Mouse (Mus musculus) erythroblast, embryonic 14.5 days (primary cell): ENCODE measurements at regions not wholly inside any gene's neighbourhood (a gene's known extent, or its start where the extent isn't known, plus 50 kb on each side); places are given as distances from the start of the nearest gene placed in this dataset.

Experiments used
- H3K27me3 ChIP-seq: 2 replicates; pipeline ENCODE4 v1.6.1; 2012; ENCODE audit warnings: inconsistent platforms; ENCODE audit not compliant: control insufficient read depth
- H3K36me3 ChIP-seq: 2 replicates; pipeline ENCODE4 v1.6.1; 2012; ENCODE audit warnings: mild to moderate bottlenecking, inconsistent platforms; ENCODE audit not compliant: control insufficient read depth
- H3K4me1 ChIP-seq: 2 replicates; pipeline ENCODE4 v1.6.1; 2012; ENCODE audit warnings: inconsistent platforms; ENCODE audit not compliant: control insufficient read depth
- H3K4me3 ChIP-seq: replicated peaks from 2 replicates; pipeline ENCODE3; 2012; ENCODE audit warnings: moderate library complexity, mild to moderate bottlenecking, inconsistent platforms
- H3K9me3 ChIP-seq: 2 replicates; pipeline ENCODE4 v1.6.1; 2012; ENCODE audit warnings: low read length, inconsistent platforms, mixed read lengths; ENCODE audit not compliant: control insufficient read depth
- GATA1 ChIP-seq: IDR thresholded peaks from 2 replicates; pipeline ENCODE4 v1.6.1; 2012; ENCODE audit warnings: low read length, inconsistent platforms, mixed read lengths
- TAL1 ChIP-seq: IDR thresholded peaks from 3 replicates; pipeline ENCODE4 v1.6.1; 2012; ENCODE audit warnings: low read length, inconsistent platforms, mixed read lengths

DNA sequence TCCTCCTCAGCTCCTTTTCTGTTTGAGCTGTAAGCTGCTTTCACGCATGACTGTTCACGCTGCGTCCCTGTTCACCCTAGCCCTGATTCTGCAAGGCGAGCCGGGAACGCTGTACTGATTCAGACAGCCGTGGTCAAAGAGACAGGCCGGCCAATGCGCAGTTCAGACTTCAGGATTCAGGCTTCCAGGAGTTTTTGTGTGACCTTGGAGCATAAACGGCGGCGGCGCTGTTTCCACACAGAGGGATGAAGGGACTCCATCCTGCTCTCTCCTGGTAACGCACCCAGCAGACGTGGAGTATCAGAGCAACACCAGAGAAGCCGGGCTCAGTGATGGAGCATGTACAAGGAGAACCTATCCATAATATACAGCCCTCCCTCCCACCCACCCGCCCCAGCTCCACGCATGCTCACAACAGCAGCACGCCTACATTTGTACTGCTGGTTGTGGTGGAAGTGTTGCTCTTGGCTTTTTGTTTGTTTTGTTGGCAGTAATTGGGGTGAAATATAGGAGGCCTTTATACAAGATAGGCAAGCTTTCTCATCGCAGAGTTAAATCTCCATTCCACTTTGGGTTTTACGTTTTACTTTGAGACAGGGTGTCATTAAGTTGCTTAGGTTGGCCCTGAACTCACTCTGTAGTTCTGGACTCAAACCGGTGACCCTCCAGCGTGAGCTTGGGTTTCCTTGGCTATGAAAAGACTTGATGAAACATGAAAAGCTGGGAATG lies 98.6 kb upstream of the Cpsf6 start:
- no peak for TF ChIP-seq TAL1
- TF ChIP-seq GATA1: no peak
- peaks cover 7% of the 10 kb centered on the region for H3K9me3 ChIP-seq
- H3K27me3 ChIP-seq: no peaks in the 10 kb centered on the region
- H3K4me1 ChIP-seq: no peaks in the 10 kb centered on the region
- no peaks in the 10 kb centered on the region for H3K36me3 ChIP-seq
- no peak overlapping the region for H3K4me3 ChIP-seq

DNA sequence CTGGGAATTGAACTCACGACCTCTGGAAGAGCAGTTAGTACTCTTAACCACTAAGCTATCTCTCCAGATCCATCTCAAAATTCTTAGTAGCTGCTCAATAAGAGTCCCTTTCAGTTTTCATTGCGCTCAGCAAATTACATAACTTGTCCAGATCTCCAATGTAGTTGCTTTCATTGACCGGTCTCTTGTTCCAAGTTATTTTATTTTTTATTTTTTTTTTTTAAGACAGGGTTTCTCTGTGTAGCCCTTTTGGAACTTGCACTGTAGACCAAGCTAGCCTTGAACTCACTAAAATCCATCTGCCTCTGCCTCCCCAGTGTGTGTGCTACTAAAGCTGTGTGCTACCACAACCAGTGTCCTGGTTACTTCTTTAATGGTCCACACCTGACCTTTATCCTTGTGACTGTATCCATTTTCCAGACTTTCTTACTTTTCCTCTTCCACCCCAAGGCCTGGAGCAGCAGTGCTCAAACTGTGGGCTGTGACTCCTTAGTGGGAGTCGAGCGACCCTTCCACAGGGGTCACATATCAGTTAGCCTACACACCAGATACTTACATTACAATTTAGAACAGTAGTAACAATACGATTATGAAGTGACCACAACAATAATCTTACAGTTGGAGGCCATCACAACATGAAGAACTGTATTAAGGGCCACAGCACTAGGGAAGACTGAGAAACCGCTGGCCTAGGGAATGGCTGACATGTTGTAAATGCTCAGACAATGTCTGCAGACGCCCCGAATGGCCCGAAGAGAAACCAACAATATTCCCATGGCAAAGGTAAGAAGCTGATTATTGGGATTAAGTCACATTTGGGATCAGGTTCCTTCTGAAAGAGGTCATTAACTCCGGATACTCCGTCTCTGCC lies 97.8 kb upstream of the Cpsf6 start:
- Histone ChIP-seq H3K9me3 (peaks cover 3% of the 10 kb centered on the region), H3K36me3 (no peaks in the 10 kb centered on the region), H3K4me1 (no peaks in the 10 kb centered on the region), H3K4me3 (no peak overlapping the region), H3K27me3 (no peaks in the 10 kb centered on the region)
- TF ChIP-seq GATA1 (no peak), TAL1 (no peak)

DNA sequence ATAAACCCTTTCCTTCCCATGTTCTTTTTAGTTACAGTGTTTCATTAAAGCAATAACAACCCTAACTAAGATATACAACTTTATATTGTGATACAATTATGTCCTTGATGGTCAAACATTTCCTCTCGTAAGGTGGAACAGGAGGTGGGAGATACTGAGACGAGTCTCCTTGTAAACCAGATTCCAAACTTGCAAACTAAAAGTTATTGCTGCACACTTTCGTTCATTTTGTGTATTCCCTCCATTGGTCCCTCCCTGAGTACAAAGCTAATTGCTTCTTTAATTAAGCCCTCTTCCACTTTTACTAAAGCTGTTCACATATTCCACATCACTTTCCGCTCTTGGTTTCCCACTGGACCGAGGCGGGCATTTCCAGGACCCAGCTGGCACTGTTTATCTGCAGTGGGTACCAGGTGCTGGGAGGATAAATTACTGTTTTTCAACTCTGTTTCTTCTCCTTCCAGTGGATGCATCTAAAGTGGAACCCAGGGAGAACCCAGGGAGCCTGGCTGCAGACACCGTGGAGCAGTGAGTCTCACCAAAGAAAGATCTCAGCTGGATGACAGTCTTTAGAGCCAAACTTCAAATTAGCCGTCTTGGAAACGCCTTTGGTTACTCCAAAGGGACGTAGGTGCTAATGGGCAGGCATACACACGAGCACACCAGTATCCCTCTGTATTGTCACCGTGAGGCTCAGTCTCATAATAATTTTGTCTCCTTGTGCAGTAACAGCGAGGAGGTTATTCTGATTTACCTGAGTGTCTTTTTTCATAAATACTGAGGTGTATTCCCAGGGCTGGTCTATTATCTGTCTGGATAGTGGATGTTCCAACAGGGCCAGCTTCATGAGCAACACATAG lies 95.5 kb upstream of the Cpsf6 start:
- Histone ChIP-seq H3K9me3 (peaks cover 3% of the 10 kb centered on the region), H3K36me3 (no peaks in the 10 kb centered on the region), H3K4me1 (no peaks in the 10 kb centered on the region), H3K4me3 (no peak overlapping the region), H3K27me3 (no peaks in the 10 kb centered on the region)
- TF ChIP-seq TAL1: no peak
- TF ChIP-seq GATA1: no peak

DNA sequence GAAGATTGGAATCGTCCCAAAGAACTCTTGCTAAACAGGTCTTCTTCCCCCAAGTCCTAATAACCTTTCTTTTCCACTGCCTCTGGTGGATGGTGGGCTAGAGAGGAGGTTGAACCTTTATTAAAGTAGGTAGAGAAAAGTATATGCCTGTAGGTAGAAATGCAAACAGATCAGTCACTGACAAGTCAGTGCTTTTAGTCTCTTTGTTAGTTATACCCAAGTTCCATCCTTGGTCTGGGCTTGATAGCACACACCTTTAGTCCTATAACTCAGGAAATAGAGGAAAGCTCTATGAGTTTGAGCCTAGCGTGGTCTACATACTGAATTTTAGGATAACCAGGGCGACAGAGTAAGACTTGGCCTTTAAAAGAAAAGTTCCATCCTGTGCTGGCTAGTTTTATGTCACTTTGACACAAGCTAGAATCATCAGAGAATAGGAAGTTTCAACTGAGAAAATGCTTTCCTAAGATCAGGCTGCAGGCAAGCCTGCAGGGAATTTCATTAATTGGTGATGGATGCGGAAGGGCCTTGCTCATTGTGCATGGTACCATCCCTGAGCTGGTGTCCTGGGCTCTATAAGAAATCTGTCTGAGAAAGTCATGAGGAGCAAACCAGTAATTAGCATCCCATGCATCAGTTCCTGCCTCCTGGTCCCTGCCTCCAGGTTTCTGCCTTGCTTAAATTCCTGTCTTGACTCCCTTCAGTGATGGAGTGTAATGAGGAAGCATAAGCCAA lies 94.7 kb upstream of the Cpsf6 start:
- peaks cover 3% of the 10 kb centered on the region for H3K9me3 ChIP-seq
- TF ChIP-seq TAL1 (no peak), GATA1 (no peak)
- no peak overlapping the region for H3K4me3 ChIP-seq
- H3K27me3 ChIP-seq: no peaks in the 10 kb centered on the region
- no peaks in the 10 kb centered on the region for H3K36me3 ChIP-seq
- H3K4me1 ChIP-seq: no peaks in the 10 kb centered on the region

DNA sequence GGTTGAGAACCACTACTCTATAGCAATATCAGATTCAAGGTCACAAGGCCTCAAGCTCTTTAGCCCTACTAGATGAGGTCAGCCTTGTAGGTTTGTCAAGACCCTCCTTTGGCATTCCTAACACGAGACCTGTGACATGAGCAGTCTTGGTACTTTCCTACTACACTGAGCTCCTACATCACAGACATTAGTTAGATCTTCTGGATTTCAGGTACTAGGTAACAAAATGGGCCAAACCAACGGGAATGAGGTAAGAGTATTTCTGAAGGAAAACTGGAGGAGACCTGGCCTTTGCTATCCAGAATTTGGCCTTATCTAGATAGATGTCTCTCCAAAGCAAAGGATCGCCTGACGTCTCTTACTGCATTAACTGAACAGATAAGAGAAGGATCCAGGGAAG lies 93.7 kb upstream of the Cpsf6 start:
- H3K4me1 ChIP-seq: no peaks in the 10 kb centered on the region
- no peaks in the 10 kb centered on the region for H3K36me3 ChIP-seq
- no peaks in the 10 kb centered on the region for H3K27me3 ChIP-seq
- peaks cover 3% of the 10 kb centered on the region for H3K9me3 ChIP-seq
- no peak overlapping the region for H3K4me3 ChIP-seq
- TF ChIP-seq TAL1 (no peak), GATA1 (no peak)

DNA sequence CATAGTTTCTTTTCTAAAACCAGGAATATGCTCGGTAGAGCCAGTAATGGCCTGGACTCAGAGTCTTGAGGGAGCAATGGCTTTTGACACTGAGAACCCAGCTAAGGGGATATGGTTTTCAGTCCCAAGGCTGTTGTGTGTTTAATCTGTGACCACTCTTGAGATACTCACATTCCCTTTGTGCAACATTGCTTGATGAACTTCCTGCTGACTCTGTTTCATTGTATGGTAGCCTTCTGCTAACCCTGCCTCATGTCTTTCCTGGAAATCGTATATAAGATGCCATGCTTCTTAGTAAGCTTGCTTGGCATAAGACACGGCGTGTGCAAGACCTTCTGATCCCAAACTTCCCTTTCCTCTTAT lies 92.7 kb upstream of the Cpsf6 start:
- Histone ChIP-seq H3K27me3 (no peaks in the 10 kb centered on the region), H3K36me3 (no peaks in the 10 kb centered on the region), H3K4me1 (no peaks in the 10 kb centered on the region), H3K4me3 (no peak overlapping the region), H3K9me3 (peaks cover 3% of the 10 kb centered on the region)
- TF ChIP-seq GATA1 (no peak), TAL1 (no peak)

DNA sequence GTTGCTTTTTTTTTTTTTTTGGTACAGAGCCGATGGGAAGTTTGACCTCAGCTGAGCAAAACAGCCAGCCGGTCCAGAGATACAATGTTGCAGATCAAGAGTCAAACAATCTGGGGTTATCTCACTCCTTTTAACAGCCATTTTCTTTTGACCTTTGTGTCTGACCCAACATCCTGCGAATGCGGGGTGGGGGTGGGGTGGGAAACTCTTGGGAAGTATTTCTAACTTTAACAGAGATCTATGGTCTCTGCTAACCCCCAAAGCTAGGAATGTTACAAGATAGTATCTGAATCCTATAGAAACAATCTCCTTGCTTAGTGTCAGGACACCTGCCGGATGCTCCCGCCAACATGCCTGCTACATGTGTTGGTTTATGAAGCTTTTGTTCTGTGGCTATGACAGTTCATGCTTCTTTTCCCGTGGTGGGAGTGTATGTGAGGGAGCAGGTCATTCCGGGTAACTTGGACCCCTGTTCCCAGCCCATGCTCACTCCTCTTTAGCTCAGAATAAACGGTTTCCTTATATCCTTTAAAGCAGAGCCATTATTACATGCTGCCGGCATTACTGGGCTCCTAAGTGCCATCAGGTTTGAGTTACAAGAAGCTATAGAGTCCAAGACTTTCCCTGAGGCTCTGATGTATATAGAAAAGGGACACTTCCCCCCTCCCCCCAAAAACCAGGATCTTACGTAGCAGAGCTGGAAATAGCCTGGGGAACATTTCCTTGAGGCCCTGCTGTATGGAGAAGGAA lies 92.2 kb upstream of the Cpsf6 start:
- Histone ChIP-seq H3K4me1 (no peaks in the 10 kb centered on the region), H3K36me3 (no peaks in the 10 kb centered on the region), H3K4me3 (no peak overlapping the region), H3K27me3 (no peaks in the 10 kb centered on the region), H3K9me3 (peaks cover 3% of the 10 kb centered on the region)
- no peak for TF ChIP-seq GATA1
- TF ChIP-seq TAL1: no peak
